Mouse (Mus musculus) retina, embryonic 14.5 days (tissue): Measurements from ENCODE around the gene Ppp6r1.

Source experiments
- DNase-seq: peaks from one replicate; pipeline ENCODE4 v3.0.0-alpha.2; 2015; ENCODE audit warnings: low spot score

Gene Ppp6r1

DNA sequence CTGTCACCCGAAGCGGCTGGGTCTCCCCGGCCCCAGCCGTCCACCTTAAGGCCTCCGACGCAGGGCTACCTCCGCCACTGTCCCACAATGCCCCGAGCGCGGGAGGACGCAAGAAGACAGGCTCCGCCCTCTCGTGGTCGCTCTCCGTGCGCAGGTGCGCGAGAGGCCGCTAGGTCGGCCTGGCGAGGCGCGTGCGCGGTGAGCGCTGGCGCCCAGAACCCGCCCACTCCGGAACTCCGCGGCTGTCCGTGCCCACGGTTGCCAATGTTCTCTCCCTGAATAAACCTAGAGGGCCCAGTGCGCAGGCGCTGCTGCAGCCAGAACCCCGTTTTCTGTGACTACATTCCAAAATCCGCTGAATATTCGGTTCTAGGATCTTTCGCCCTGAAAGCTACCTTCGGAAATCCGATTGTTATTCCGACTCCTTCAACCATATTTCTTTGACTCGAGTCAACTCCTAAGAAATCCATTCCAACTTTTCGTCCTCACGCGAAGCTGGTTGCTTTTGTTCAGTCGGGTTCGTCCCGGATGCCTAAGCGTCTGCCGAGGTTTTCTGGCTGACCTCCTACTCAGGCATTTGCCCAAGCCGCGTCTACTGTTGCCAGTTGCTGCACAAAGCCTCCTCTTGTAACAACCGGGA lies at the start of gene Ppp6r1:
Gene Ppp6r1 (minus strand): TSS at position 108 of the 640 bp plus-strand sequence.
- DNase-seq: peak; percentile 97

DNA sequence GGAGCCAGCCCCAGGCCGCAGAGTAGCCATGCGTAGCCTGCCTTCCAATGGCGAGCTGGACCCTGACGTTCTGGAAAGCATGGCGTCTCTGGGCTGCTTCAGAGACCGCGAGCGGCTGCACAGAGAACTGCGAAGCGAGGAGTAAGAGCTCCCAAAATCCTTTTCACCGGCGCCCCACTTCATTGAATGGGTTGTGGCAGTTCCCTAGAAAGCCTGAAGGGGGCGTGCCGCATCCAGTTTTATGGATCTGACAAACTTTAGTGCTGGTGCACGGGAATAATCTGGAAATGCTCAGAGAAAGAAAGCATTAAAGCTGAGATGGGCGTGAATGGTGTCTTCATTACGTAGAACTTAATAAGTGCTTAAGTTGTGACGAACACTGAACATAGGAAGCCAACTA lies 46.3 kb upstream of the Ppp6r1 start:
- DNase-seq: peak; percentile 77

DNA sequence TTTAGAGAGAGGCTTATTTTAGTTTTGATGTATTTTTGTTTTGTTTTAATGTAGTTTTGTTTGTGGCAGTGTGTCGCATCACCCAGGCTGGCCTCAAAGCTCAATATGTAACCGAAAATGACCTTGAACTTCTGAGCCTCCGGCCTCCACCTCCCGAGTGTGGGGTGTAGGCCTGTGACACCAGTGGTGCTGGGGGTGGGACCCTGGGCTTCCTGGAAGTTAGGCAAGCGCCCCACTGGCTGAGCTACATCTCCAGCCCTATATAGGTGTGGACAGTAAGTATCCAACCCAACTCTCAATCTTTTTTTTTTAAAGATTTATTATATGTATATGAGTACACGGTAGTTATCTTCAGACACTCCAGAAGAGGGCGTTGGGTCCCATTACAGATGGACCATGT lies 44.4 kb upstream of the Ppp6r1 start:
- DNase-seq: no peak

DNA sequence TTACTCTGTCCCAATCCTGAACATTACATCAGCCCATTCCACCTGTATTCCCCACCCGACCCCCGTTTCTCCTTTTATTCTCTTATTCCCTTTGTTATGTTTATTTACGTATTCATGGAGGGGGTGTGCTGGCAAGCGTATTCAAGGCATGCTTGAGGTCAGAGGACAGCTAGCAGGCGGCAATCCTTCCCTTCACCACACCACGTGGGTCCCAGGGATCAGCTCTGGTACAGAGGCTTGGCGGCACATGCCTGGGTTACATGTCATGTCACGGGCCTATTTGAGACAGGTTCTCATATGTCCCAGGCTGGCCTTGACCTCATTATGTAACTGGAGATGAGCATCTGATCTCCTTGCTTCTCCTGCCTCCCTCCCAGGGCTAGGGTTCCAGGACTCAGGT lies 43.5 kb upstream of the Ppp6r1 start:
- no peak for DNase-seq

DNA sequence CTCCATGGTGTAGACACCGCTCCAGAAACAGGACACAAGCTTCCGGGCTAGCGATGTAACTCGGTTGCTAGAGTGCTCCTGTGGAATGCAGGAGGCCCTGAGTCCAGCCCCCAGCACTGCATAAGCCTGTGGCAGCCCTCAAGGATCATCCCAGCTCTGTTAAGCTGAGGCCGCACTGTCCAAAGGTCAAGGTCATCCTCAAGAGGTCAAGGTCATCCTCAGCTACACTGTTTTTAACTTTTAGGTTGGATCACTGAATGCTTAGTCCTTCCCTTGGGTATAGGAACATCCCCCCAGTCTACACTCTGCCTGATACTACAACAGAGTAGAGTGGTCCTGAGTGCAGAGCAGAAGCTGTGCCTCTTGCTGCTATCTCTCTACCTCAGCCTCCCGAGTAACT lies 34.2 kb upstream of the Ppp6r1 start:
- DNase-seq: no peak

DNA sequence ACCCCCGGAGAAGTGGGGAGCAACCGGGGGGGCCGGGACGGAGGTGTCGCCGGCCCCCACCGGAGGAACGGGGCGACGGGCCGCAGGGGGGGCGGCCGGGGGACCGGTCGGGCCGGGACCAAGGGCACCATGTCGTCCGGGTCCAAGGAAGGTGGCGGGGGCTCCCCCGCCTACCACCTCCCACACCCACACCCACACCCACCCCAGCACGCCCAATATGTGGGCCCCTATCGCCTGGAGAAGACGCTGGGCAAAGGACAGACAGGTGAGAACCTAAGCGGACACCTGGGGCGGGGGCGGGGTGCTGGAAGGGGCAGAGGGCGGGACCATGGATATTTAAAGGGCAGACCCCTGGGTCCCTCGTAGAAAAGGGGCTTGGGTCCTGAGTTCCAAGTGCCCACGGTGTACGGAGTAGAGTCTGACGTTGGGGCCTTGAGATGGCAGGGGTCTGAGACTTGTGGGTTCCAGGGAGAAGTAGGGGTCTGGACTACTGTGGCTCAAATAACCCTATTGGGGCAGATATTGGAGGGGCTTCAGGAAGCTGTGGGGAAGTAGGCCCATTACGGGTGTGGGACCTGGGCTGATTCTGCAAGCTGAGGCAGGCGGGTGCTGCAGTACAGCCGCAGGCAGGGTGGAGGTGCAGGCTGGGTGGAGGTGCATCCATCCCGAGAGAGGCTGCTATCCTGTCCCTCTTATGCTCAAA lies 32.3 kb upstream of the Ppp6r1 start:
- peak; percentile 26 for DNase-seq

DNA sequence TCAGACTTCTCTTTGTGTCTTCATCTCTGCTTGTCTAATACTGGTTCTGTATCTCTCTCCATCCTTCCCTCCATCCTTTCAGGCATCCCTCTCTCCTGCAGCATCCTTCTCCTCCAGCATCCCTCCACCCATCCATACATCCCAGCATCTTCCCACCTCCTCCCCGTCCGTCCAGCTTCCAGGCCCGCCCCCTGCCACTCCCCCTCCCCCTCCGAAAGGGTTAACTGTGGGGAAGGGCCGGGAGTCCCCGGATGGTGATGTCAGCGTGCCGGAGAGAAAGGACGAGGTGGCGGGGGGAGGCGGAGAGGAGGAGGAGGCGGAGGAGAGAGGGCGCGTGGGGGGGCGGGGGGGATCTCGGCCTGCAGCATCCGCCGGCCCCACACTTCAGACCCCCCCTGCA lies 31.6 kb upstream of the Ppp6r1 start, which contains the start of gene Brsk1:
Gene Brsk1 (plus strand): TSS at position 218 of the 400 bp plus-strand sequence.
- DNase-seq: peak; percentile 87

DNA sequence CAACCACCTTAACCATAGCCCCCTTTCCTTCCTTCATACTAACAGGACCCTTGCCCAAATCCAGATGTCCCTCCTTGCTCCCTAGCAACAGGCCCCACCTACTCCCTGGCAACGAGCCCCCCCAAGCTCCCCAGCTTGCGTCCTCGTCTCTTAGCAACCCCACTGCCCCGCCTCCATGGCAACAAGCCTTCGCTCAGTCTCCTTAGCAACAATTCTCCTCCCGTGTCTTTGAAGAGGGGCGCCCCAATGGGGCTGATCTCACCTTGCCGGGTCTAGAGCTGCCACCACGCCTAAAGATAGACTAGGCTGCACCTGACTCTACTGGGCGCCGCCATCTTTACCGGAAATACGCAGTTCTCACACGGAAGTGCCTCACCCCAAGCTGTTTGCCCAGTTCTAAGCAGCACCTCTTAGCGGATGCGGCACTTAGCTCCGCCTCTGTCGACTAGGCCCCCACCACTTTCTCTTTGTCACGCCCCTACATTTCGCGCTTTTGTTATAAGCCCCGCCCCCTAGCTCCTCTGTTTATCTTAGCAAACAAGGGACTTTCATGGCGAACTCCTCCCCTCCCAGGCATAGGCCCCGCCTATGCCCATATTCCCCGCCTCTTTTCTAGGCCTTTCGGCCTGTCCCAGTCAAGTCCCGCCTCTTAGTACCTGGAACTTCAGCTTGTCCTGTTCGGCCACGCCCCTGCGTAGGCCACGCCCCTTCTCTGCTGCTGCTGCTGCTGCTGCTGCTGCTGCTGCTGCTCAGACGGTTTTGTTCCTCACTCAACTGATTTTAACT lies 26.0 kb upstream of the Ppp6r1 start, which contains the start of gene Hspbp1:
Gene Hspbp1 (minus strand): TSS at position 437 of the 786 bp plus-strand sequence.
- peak; percentile 98 for DNase-seq

DNA sequence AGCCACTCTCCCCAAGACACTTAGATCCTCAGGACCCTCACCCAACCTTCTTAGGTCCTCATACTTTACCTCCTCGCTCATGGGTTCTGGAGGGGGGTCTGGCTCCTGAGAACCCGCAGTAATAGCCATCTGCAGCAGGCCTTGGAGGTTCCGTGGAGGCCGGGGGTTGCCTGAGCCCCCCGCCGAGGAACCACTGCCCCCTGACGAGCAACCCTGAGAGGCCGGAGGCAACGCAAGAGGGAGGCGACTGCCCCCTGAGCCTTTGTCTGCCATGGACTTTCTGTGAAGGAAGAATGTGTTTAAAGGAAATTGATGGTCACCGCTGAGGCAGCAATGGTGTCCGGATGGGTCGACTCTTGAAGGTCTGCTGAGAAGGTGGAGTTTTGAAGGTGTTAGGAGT lies 25.4 kb upstream of the Ppp6r1 start:
- DNase-seq: no peak

DNA sequence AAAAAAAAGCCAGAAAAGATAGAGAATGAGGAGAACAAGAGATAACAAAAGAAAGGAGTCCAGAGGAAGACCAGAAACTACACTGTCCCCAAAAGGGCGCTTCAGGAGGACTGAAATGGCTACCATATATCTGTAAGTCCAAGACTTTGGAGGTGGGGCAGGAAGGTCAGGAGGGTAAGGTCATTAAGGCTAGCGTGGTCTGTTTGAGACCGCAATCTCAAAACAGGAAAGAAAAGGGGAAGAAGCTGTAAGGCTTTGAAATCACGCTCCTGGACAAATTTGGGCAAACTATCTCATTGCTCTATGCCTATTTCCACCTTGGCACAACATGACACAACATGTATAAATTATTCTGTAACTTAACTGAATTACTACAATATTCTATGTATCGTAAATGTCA lies 24.5 kb upstream of the Ppp6r1 start:
- DNase-seq: no peak

DNA sequence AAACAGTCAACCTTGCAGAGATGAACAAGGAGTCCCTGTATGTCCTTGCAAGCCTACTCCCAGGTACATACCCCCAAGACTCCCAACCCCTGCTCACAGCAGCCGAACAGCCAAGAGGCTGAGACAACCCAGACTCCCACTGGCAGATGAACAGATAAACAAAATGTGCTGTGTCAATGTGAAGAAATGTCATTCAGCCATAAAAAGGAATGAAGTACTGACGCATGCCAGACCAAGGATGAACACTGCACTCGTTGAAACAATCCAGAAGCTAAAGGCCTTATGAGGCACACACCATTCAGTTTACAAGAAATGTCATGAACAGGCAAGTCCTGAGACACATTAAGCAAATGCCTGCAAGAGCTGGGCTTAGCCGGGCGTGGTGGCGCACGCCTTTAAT lies 16.4 kb upstream of the Ppp6r1 start:
- DNase-seq: no peak

DNA sequence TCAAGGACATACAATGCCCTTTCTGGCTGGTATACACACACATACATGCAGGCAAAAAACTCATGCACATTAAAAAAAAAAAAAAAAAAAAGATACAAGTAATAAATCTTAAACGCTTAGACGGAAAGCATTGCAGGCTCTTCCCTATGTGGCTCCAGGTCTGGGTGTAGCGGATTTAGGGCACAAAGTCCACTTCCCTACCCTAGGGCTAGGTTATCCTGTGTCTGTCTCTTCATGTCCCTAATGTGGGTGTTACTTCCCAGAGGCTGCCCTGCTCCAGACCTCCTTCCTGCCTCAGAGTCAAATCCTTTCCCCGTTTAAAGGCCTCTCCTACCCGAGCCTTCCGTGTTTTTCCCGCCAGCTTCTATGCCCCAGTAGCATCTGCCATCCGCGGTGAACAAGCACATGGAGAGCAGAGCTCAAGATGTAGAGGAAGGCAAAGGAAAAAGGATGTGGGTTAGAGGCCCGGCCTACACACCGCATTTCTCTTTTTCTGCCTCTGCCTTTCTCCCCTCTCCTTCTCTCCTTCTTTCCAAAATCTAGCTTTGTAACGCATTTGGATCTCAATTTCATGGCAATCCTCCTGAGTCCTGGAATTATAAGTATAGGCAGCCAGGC lies 15.4 kb upstream of the Ppp6r1 start:
- no peak for DNase-seq

DNA sequence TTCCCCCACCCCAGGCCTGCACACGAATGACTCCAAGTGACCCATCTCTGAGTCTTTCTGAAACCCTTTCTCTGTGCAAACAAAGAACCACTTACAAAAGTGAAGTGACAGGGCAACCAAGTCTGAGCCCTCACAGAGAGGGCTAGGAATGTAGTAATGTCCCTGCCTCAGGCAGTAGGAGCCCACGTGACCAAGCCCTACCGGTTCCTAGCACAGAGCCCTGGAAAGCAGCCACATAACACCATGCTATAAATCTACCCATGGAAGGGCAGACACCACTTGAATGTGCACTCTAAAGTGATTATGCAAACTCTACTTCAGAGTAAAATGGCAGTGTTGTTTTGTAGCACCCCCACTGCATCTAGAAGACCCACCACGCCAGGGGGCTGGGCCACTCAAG lies 13.1 kb upstream of the Ppp6r1 start:
- no peak for DNase-seq

DNA sequence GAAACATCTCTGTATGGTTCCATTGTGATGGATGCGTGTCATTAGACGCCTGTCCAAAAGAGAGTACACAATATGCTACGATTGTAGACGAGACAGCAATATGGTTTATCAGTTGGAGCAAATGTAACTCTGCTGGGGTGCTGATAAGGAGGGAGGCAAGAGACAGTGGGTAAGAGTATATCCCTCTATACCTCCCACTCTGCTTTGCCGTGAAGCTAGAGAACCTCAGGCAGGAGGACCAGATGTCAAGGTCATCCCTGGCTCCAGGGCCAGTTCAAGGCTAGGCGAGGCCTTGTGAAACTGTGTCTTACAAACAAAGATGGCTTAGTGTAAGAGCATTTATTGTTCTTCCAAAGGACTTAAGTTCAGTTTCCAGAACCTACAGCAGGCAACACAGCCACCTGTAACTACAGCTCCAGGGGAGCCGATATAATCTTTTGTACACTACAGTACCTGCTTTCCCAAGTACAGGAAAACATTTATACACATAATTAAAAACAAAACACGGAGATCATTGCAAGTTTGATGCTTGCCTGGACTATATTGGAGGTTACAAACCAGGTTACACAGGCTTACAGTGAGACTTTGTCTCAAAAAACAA lies 11.9 kb upstream of the Ppp6r1 start:
- no peak for DNase-seq

DNA sequence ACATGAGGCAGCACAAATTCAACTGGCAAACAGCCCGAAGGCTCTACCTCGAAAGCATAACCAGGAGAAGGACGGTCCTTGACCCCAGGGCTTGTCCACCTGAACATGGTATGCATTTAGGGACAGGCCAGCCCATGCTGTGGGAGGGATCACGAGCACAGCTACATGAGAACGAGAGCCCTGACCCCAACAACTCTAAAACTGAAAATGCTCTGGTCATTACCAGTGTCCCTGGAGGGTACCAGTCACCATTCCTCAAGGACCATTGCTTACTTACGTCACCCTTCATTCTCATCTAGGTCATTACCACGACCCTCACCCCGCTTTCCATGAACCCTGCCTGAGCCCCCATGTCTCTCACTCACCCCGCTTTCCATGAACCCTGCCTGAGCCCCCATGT lies 10.3 kb upstream of the Ppp6r1 start:
- DNase-seq: no peak

DNA sequence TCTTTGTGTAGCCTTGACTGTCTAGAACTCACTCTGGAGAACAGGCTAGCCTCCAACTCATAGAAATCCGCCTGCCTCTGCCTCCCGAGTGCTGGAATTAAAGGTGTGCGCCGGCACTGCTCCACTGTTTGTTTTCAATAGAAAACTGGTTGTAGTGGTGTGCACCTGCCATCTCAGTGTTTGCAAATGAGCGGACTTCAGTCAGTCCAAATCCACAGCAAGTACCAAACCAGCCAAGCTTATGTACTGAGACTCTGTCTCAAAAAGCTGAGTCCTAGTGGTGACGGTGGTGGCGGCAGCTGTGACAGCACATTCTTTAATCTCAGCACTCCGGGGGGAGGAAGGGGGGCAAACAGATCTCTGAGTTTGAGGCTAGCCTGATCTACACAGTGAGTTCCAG lies 9.7 kb upstream of the Ppp6r1 start:
- DNase-seq: no peak

DNA sequence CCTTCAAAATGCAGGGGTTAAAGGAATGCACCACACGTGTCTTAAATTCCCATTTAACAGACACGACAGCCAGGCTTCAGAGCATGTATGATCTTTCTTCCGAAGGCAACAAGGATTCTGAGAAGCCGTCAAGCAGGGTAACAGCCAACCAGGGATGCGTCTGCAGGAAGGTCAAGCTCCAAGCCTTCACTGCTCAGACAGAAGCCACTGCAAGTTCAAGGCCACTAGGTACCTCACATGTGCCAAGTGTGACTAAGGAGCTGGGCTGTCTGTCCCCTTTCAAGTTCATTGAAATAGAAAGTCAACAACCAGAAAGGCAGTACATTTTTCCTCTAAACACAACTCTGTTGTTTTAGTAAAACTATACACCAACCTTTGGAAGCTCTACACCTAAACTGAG lies 8.1 kb upstream of the Ppp6r1 start:
- DNase-seq: no peak

DNA sequence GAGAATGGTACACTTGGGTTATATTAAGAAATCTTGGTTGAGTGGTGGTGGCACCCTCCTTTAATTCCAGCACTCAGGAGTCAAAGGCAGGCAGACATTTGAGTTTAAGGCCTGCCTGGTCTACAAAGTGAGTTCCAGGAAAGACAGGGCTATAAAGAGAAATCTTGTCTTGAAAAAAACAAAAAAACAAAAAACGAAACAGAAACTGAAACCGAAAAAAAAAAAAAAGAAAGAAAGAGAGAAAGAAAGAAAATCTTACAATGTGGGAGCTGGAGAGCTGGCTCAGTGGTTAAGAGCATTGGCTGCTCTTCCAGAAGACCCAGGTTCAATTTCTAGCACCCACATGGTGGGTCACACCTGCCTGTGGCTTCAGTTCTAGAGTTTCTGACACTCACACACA lies 4.9 kb upstream of the Ppp6r1 start:
- no peak for DNase-seq

DNA sequence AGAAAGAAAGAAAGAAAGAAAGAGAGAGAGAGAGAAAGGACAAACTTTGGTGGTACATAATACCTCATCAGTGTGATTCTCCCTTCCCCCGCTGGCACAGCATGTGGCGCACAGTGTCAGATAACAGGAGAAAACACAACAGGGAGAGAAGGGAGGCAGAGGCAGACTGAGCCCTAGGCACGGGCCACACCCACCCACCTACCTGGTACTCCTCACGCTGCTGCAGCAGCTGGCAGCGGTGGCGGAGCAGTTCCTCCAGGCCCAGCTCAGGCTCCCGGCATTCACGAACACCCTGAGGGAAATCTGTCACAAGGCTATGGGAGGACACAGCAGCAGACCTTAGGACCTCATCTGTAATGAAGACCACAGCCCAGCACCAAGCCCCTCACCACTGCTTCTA lies 4.4 kb upstream of the Ppp6r1 start:
- DNase-seq: no peak

DNA sequence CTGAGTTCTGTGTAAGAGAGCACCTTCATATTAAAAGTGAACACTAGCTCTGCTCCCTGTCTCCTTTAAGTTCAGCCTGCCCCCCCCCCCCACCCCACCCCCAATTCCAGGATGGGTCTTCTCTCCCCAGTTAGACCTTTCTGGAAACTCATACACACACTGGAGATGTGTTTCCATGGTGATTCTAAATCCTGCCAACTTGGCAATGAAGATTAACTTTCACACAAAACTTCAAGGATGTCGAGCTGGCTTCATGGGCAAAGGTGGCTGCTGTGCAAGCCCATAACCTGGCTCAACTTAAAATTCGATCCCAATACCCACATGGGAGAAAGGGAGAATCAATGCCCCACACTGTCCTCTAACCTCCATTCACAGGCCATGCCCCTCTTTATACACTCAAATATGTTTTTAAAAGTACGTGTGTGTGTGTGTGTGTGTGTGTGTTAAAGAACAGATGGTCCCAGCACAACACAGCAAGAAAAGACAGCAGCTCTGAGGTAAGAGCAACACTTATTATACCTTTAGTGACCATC lies 1.2 kb upstream of the Ppp6r1 start:
- DNase-seq: no peak

DNA sequence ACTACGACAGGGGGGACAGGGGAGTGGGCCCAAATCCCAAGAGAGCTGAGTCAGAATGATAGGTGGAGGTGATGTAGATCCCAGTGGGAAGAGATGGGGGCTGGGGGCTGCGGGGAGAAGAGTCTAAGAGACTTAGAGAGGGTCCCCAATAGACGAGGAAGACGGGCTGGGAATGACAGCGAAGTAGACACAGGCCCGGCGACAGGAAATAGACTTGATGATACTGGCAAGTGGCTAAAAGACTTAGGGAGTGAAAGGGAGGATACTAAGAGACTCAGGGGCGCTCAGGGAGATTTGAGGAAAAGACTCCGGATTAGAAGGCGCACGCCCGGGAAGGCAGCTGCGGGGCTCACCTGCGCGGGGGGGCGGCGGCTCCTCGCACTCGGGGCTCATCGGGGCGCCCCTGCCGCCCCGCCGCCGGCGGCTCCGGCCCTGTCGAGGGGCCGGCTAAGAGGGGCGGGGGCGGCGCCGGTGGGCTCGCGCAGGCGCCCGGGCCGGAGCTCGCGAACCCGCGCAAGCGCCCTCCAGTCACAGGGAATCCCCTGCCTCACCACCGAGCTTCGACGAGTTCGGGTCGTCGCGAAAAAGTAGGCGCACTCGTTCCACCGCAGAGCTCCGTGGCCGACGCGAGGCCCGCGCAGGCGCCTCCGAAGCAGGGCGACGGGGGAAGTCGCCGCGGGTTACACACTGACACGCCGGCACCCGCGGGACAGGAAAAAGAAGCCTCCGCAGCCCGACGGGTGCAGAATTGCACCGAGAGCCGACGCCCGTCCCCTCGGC lies 501 bp downstream of the Ppp6r1 start:
- DNase-seq: peak; percentile 58
